Mouse (Mus musculus) ES-CJ7 (cell line): ENCODE data around the gene Lmbr1l.
A peak's percentile ranks its signal among the peaks of the same experiment; 100 is the strongest.
"Not testable (repeated sequence)": the region's sequence is repeated elsewhere in the genome, so short reads cannot be mapped to it uniquely, and the experiment has no call there.

Experiments
- DNase-seq: peaks from one replicate; pipeline ENCODE4 v3.0.0; 2011; ENCODE audit warnings: low read depth, low spot score

Lmbr1l gene

DNA sequence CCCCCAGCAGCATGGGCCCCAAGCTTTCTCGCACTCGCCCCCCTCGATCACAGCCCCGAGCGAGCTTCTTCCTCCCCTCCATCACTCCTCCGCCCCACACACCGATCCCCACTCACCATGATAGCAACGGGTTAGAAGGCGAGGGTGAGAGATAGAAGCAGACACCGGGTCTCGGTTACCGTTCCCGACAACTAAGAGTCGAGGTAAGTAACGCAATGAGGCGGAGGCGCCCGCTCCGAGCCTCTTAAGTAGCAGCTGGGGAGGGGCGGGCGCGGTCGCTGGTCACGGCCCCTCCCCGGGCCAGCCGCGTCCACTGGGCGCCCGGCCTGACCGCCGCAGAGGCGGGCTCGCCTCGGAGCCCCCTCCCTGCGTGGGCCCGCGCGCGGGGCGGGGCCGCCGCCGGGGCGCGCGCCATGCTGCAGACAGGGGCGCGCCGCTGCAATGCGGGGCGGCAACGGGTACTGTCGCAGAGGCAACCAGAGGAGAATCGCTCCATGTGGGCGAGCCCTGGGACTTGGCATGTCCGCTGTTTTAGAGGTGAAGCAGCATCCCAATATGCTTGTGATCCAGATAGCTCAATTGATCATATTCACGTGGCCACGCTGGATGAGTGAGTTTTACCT lies 16.3 kb upstream of the Lmbr1l start, which contains the start of gene Tuba1b:
Gene Tuba1b (minus strand): TSS at position 349 of the 623 bp plus-strand sequence.
- DNase-seq: peak; percentile 84

DNA sequence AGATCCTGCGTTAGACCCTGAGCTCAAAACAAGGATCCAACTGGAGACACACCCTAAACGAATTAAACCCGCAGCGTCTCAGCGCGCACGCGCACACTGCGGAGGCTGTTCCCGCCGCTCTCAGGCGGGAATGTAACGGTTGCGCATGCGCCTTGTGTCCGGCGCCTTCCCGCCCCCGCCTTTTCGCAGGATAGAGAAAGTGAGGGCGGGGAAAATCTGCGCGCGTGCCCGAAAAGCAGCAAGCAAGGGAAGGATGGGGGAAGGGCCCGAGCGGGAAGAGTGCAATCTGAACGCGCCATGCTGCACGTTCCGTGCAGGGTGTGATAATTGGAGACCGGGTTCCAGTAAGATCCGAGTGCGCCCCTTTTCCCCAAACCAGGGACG lies 15.8 kb upstream of the Lmbr1l start:
- DNase-seq: peak; percentile 98

DNA sequence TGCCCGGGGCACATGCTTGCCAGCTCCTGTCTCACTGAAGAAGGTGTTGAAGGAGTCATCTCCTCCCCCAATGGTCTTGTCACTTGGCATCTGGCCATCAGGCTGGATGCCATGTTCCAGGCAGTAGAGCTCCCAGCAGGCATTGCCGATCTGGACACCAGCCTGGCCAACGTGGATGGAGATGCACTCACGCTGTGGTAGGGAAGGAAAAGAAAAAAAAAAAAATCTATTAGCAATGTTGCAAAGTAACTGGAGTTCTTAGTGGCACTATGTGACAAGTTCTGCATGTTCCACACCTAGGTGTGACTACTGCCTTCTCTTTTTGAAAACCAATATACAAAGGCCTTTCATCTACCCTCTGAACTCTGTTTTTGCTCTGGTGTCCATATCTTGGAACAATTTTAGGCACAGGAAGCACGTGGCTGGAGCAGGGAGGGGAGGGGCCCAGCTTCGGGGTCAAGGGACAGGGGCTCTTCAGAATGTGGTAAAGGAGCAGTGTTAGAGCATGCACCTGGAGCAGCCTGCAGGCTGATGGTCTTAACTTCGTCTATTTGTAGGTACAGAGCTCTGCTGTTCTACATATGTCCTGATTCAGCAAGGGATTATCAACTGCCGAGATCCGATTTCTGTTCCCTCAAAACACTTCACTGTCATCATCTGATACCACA lies 15.1 kb upstream of the Lmbr1l start:
- peak; percentile 41 for DNase-seq

DNA sequence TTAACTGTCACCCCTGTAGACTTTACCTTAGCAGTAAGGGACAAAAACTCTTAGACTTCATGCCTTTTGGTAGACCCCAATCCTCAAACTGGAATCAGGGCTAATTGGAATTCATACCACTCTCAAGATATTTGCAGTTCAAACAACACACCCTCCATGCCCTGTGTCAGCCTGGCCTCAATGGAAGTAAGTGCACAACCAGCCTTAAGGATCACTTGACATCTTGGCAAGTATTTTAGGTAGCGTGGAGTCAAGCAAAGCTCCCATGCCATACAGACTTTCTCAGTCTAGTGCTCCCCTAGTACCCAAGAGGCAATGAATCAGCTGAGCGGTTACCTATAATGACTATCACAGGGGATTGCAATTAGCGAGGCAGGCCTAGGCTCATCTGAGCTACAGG lies 13.0 kb upstream of the Lmbr1l start:
- DNase-seq: no peak

DNA sequence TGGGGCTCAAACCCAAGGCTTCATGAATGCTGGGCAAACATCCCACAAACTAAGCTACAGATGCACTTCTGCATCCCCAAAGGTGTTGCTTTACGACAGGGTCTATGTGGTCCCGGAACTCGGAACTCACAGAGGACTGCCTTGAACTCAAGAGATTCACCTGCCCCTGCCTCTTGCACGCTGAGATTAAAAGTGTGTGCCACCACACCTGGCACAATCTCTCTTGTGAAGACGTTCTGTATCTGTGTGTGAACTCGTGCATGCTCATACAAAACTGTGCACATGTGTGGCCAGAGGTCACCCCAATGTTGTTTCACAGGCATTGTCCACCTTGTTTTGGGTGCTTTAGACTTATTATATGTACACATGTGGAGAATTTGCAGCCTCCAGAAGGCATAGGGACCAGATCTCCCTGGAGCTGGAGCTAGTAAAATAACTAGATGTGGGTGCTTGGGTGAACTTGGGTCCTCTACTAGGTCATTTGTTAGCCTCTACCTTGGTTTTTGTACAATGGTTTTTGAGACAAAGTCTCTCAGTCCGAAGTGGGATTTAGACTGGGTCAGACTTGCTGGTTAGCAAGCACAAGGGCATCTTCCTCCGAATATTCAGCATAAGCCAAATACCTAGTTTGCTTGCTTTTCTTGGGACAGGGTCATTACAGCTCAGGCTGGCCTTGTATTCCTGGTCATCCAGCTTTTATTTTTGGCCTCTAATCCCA lies 12.1 kb upstream of the Lmbr1l start:
- DNase-seq: peak; percentile 48

DNA sequence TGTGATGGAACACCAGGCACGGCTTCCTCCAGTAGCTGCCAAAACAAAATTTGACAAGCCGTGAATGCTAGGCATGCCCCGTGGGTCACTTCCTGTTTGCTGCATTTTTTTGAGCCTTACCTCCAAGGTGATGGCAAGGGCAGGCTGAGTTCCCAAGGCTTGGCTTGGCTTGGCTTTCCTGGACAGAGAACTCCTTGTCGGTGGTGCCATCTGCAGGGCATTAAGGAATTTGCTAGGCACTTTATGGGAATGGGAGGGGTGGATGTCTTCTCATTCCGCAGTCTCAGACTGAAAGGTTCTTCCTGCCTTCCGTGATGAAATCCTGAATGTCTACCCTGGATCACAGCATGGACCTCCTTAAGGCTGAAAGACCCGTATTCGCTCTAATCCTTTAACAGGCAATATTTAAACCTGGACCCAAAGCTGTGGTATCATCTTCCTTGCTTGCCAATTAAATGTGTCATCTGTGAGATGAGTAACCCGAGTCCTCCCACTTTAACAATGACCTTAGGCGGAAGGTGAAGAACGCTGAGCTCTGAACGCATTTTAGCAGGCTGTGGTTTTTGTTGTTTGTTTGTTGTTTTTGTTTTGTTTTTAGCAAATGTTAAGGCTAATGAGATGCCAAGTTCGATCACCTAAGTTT lies 10.7 kb upstream of the Lmbr1l start:
- DNase-seq: peak; percentile 95

DNA sequence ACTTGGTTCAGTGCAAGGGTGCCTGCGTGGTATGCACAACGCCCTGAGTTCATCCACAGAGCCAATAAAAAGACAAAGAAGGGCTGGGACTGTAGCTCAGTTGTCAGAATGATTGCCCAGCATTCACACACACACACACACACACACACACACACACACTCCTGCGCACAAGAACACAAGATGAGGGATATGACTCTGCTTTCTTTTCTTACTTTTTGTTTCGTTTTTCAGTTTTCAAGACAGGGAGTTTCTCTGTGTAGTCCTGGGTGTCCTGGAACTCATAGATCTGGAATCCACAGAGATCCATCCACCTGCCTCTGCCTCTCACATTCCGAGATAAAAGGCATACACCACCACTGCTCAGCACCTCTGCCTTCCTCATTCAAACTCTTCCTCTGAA lies 9.5 kb upstream of the Lmbr1l start:
- no peak for DNase-seq

DNA sequence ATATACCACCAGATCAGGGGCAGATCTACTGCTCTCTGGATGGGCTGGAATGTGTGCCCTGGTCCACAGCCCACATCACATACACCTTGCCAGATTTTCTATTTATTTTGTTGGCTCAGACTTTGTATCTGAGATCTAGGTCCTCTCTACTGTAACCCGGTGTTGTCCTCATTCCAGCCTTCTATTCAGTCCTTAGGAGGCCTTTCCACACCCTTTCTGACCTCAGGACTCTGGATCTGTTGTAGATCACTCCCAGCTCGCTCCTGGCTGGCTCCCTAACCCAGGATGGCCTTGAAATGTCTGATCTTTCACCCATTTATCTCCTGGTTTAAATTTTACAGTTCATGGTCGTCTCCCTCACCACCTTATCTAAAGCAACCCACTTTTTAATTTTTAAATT lies 6.7 kb upstream of the Lmbr1l start:
- no peak for DNase-seq

DNA sequence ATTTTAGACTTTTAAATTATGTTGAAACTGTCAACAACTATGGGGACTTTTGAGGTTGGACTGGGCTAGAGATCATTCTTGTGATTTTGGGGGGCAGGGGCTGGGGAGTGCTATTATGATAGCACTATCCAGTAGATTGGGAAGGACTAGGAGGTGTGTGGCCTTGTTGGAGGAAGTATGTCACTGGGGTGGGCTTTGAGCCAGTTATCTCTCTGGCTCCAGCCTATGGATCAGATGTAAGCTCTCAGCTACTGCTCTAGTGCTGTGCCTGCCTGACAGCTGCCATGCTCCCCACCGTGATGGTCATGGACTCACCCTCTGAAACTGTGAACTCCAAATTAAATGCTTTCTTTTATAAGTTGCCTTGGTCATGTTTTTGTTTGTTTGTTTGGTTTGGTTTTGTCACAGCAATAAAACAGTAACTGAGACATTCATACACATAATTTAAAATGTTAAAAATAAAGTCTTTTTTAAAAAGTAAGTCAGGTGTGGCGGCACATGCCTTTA lies 5.1 kb upstream of the Lmbr1l start:
- no peak for DNase-seq

DNA sequence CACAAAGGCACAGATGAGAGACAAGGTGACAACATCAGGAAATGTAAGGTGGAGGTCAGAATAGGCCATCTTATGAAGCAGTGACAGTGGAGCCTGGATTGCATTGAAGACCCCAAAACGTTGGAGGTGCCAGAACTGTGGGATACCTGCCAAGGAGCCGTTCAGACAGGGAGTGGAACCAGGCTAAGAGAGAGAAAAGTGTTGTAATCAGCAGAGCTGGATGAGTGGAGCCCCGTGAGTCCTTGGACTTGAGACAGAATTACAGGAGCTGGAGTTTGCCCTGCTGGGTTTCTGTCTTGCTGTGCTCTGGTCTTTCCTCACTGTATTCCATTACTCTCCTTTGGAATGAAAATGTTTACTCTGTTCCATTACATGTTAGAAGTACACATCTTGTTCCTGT lies 4.5 kb upstream of the Lmbr1l start:
- no peak for DNase-seq

DNA sequence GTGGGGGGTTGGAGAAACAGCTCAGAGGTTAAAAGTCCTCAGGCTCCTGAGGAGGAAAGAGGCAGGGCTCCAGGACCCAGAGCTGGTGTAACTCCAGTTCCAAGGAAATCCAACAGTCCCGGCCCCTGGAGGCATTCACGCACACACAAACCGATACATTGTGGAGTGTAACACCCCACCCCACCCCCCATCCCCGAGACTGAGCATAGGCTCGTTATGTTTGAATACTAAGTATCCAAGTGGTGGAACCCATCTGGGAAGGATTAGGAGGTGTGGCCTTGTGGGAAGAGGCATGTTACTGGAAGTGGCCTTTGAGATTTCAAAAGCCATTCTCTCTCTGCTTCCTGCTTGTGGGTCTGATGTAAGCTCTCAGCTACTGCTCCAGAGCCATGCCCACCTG lies 3.5 kb upstream of the Lmbr1l start:
- peak; percentile 28 for DNase-seq

DNA sequence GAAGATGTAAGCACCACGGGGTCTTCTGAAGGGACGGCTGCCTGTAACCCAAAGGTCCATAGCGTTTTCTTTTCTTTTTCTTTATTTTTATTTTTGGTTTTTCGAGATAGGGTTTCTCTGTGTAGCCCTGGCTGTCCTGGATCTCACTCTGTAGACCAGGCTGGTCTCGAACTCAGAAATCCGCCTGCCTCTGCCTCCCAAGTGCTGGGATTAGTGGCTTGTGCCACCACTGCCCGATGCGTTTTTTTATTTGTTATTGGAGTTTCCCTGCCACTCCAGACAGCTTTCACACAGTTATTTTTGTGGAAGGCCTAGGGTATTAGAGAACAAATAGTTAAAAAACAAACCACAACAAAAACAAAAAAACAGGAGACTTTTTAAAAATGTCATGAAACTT lies 466 bp upstream of the Lmbr1l start:
- not testable (repeated sequence) for DNase-seq

DNA sequence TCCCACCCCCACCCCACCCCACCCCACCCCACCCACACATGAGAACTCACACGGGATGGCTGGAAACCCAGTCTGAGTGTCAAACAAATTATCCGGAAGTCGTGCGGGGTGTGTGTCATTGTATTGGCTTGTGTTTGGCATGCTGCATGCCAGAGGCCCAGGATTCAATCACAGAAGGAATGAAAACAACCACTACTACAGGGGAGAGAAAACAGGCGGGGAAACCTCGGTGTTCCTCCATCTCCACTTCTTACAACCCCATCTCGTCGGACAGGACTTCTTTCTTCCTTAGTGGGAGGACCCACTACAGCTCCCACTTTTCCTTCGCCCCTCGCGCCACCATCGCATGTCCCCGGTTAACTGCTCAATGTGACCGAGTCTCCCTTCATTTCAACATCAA lies 940 bp downstream of the Lmbr1l start:
- DNase-seq: no peak

DNA sequence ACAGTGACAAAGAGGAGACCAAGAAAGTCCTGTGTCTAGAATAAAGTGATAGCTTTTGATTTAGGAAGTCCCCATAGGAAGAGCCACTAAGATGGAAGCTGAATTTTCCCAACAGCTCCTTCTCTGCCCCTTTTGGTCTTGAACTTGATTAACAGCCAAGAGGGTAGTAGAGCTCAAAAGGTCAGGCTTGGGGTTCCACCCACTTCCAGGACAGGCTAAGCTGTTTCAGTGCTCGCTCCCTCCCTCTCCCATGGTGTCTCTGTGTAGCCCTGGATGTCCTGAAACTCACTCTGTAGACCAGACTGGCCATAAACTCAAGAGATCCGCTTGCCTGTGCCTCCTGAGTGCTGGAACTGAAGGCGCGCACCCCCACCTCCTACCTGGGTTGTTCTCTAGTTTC lies 2.0 kb downstream of the Lmbr1l start:
- no peak for DNase-seq

DNA sequence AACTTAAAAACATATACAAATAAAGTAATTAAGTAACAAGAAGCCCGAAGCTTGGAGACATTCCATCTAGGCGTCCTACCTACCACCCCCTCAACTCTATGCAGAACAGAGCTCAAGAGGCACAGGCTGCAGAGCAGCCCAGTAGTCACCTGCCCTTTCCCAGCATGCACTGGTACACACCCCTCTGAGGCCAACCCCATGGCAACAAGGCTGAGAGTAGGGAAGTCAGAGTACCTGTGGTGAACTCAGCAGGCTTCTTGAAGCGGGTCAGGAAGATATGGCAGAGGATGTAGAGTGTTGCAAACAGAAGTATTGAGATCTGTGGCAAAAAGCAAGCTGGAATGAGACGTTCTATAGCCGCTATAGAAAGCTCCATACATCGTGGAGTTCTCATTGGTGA lies 3.1 kb downstream of the Lmbr1l start:
- no peak for DNase-seq

DNA sequence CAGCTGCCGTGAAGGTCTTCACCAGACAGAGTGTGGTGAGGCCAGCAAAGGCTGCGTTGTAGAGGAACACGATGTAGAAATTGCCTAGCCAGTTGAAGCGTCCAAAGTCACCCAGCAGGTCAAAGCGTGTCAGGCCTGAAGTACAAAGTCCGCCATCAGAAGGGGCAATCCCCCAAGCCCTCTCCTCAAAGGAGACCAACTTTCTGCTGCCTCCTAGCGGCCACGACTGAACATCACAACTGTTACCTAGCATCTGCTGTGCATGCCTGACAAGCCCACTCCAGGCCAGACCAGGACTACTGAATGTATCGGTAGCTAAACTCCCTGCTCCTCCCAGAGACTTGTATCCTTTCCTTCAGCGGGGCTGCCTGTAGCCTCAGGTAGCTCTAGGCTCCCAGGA lies 13.3 kb downstream of the Lmbr1l start:
- DNase-seq: peak; percentile 83

DNA sequence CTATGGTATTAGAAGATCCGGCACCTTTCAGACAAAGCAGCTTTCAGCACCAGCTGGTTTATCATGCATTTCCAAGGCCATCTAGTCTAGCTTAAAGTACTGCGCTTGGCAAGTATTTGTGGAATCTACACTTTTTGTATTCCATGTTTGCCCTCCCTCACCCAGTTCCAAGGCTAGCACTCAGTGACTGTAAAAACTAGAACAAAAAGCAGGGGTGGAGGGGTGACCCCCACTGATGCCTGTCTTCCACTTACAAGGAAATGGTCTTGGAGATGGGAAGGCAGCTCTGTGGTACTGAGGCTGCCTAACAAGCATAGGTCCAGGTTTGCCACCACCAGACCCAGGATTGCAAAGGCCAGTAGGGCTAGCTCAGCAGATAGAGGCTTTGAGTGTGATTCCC lies 15.4 kb downstream of the Lmbr1l start:
- DNase-seq: no peak

DNA sequence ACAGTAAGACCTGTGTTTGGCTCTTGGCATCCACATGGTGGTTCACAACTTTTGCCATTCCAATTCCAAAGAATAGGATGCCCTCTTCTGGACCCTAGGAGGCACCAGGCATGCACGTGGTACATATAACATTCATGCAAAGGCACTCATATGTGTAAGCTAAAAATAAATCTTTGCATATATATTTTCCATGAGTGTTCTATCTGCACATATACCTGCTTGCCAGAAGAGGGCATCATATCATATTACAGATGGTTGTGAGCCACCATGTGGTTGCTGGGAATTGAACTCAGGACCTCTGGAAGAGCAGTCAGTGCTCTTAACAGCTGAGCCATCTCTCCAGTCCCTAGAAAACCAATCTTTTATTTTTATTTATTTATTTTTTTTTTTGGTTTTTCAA lies 16.5 kb downstream of the Lmbr1l start:
- no peak for DNase-seq

DNA sequence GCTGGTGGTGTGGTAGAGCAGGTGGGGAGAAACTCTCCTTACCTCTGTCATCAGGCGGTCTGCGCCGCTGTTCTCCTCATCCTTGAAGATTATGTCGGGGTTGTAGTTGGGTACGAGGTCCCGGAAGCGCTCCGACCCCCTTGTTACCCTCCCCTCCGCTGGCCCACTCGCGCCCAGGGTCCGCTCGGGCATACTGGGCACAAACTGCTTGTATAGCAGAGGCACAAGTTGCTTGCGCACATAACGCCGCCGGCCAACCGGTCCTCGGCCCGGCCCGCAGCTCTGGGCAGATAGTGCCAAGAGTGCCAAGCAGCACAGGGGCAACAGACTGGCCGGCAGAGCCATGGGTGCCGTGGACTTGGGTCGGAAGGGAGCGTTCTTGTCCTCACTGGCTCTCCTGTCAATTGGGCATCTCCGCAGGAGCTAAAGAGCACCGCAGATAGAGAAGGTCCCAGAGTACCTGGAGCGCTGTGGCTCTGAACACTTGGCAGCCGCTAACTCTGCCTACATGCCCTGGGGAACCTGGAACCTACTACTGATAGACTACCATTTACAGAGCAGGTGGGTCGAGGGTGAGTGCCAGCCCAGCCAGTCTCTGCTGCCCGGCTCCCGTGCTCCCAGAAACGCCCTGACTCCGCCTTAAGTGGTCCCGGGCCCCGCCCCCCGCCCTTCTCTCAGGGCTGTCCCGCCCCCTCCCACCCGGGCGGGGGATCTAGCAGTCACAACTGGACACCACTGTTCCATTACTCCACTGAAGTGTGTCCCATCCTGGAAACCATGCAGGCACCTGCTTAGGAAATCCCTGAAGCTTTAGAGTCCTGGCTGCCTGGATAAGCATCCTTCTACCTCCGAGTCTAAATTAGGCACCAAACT lies 19.9 kb downstream of the Lmbr1l start, which contains the start of gene Dhh:
Gene Dhh (minus strand): TSS at position 613 of the 873 bp plus-strand sequence.
- peak; percentile 48 for DNase-seq

DNA sequence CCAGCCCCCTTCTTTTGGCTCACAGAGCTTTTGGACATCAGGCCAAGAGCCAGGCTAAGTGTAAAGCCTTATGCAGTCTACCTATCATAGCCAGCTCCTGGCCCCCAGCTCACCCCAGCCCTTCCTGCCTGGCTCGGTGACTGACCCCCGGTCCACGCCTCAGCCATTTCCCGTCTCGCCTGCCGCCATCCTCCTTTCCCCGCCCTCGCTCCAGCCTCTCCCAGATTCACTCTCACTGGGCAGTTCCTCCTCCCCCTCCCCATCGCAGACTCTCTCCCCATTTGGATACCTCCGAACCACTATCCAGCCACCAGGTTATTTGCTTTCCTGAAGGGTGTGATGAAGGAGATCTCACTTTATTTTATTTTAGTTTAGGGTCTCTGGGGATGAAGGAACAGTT lies 20.5 kb downstream of the Lmbr1l start:
- peak; percentile 50 for DNase-seq
